Mouse (Mus musculus): ENCODE measurements around the gene Ocrl.
A peak's percentile ranks its signal among the peaks of the same experiment; 100 is the strongest.

Gene Ocrl

DNA sequence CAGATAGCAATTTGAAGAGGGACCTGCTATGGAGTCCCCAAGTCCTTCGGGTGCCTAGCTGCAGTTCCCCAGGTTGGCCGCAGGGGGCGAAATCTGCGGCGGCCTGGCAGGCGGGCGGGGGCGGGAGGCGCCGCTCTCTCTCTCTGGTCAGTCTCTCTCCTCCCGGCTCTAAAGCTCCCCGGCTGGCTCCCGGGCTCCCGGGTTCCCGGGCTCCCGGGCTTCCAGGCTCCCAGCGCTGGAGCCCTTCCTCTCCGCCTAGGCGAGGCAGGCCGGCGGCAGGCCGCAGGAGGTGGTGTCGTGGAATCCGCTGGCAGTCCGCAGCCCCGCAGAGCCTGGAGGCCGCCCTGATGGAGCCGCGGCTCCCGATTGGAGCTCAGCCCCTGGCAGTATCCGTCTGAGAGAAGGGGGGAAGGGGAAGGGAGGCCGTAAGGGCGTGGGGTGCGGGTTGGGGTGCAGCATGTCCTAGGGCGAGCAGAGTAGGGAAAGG, at the start of gene Ocrl:
Gene Ocrl (plus strand): TSS at position 82 of the 487 bp plus-strand sequence.
- peak; percentile 44 for DNase-seq

- no peak for DNase-seq
These were observed 32.1 kb upstream of the Ocrl start for GRCm38 (mm10) chrX:47880052-47880451.

DNA sequence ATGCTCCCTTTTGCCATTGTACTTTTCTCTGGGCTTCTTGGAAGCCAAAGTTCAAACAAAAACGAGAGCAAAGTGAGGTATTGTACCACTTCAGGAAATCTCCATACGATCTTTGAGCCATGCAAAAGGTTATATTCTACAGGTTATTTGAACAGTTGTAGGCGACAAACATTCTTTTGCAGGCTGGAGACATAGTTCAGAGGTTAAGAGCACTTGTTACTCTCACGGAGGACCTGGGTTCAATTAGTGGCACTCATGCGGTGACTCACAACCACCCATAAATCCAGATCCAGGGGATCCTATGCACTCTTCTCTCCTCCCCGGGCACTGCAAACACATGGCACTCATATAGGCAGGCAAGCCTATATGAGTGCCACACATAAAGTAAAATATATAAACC, 29.4 kb upstream of the Ocrl start:
- no peak for DNase-seq

- no peak for DNase-seq
These were observed 24.8 kb upstream of the Ocrl start for GRCm38 (mm10) chrX:47887401-47887800.

- DNase-seq = no peak
These were observed 20.8 kb upstream of the Ocrl start for GRCm38 (mm10) chrX:47891243-47891906.

GRCm38 (mm10) chrX:47891907-47892430, 20.2 kb upstream of the Ocrl start:
- peak; percentile 9 for DNase-seq

DNA sequence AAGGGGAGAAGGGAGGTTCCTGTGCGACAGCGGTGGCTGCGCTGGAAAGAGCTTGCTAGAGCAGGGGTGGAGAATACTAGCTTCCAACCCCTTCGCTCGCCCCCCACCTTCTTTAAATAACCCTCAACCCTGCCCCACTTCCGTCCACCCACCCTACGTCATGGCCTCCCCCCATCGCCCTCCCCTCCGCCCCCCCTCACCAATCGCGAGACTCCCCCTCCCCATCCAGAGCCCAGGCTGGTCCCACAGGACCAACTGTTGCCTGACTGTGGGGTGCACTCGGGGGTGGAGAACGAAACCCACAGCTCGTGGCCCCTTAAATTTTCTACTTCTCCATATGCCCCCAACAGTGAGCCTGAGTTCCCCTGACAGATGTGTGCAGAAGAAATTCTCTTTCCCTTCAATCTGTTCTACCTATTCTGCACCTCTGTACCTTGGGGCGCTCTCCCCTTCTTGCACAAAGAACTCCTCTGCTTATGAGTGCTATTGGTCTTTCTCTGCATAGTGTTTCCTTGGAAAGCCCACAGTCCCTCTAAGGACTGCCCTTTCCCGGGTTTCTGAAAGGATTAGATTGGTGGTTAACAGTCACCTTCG, 19.7 kb upstream of the Ocrl start, which contains the start of gene Smarca1:
Gene Smarca1 (minus strand): TSS at position 544 of the 594 bp plus-strand sequence.
- no peak for DNase-seq

- no peak for DNase-seq
These were observed 836 bp downstream of the Ocrl start for GRCm38 (mm10) chrX:47912904-47913542.

DNA sequence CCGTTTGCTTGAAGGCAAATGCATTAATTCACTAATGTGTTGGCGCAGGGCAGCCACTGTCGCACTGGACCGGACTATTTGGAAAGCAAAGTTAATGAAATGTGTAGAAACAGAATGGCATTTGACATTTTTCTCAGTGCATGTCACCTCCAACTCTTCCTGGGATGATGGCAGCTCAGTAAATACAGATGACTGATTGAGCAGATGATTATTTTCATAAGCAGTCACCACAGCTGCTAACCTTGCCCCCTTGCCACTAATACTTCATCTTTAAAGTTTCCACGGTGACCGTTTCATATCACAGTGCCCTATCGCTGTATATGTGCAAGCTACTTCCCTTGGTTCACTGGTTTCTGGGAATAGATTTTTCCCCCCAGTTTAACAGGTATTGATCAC, 1.4 kb downstream of the Ocrl start:
- no peak for DNase-seq

GRCm38 (mm10) chrX:47916831-47917230, 4.6 kb downstream of the Ocrl start:
- no peak for DNase-seq

DNA sequence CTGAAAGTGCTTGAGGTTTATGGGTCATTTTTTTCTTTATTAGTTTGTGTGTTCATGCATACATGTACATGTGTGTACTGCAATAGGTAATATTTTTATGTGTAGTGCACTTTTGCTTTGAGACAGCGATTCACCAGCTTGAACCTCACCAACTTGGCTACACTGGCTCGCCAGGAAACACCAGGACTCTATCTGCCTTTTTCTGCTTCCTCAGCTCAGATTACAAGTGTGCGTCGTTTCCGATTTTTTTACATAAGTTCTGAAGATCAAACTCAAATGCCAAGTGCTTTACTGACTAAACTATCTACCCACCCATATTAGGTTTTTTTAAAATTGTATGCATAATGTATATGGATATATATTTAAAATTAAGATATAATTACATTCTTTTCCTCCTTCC, 8.4 kb downstream of the Ocrl start:
- no peak for DNase-seq

DNA sequence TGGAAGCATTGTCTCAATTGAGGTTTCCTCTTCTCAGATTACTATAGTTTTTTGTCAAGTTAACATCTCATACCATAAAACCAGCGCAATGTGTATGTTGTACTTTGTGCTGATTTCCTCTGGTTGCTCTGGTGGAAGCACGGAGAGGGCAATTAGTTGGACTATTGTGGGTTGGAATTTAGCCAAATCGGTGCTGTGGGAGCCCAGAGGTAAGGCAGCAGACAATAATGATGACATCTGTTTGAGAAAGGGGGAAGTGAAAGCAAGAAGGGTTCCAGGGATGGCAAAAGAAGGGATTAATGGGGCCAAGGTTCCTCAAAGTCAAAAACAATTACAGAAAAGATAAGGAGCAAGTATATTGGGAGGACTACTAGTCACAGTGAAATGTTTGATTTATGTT, 15.8 kb downstream of the Ocrl start:
- no peak for DNase-seq

- no peak for DNase-seq
These were observed 18.3 kb downstream of the Ocrl start for GRCm38 (mm10) chrX:47930449-47930848.

- no peak for DNase-seq
These were observed 22.2 kb downstream of the Ocrl start for GRCm38 (mm10) chrX:47934352-47934751.

DNA sequence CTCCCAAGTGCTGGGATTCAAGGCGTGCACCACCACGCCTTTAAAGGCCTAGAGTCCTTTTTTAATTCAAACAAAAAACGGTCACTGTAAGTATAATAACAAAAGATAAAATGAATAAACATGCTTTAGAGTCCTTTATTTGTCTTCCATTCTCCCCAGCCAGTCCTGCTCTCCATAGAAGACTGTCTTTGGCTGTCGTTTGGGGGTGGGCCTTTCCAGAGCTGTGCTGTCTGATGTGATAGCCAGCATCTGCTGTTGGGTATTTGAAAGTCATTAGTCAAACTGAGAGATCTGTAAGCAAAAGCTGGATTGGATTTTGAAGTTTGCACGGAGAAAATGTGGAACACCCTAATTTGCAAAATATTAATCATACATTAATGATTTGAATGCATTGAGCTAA, 24.7 kb downstream of the Ocrl start:
- no peak for DNase-seq

- no peak for DNase-seq
These were observed 25.6 kb downstream of the Ocrl start for GRCm38 (mm10) chrX:47937740-47938139.

DNA sequence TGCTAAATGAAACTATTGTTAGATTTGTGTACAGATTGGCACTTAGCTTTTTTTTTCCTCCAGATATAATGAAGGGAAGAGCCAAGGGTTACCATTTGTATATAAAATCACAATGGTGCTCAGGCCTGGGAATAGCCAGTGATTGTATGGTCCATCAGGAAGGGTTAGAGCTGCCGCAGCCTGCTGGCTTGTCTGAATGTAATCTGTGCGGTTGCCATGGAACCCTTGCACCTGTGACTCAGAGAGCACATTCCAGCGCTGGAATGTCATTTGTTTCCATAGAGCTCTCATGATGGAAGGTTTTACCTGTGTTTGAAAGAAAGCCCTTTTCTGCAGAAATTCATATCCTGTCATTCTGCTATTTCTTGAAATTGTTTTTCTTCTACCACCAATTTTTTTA, 37.5 kb downstream of the Ocrl start:
- DNase-seq = no peak

- peak; percentile 28 for DNase-seq
These were observed 50.4 kb downstream of the Ocrl start for GRCm38 (mm10) chrX:47962579-47962978.

DNA sequence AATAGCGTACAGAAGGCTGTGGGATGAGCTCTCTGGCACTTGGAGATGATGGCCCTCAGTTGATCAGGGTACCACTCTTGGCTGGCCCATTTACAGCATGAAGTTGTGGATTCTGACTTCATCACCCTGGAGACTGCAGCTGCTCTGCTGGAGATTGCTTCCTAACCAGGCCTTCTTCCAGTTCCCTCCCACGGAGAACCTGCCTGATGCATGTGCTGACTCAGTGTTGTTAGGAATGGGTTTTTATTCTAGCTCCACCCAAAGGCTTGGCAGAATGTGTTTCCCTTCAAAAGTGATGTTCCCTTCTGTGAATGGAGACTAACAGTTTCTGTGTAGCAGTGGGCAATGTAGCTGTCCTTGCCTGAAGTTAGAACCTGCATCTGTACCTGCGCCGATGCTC, 58.2 kb downstream of the Ocrl start:
- DNase-seq = peak; percentile 80

DNA sequence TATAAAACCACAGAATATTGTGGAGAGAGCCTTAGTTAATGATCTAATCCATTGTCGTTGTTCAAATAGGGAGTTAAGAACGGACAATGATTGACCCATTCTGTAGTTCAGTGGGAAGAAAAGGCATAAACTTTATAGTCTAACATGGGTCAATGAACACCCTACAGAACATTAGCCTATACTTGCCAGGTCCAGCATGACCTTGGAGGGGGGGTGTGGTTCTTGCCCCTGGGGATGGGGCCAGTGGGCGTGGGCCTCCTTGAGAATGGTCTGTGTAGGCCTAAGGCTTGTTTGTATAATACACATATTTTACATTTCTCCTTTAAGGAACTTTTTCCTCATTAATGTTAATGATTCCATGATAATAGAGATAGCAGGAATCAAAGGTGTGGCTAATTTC, 58.7 kb downstream of the Ocrl start:
- no peak for DNase-seq

GRCm38 (mm10) chrX:47971366-47972128, 59.4 kb downstream of the Ocrl start:
- no peak for DNase-seq

GRCm38 (mm10) chrX:47976551-47976950, 64.4 kb downstream of the Ocrl start:
- DNase-seq = peak; percentile 19

DNA sequence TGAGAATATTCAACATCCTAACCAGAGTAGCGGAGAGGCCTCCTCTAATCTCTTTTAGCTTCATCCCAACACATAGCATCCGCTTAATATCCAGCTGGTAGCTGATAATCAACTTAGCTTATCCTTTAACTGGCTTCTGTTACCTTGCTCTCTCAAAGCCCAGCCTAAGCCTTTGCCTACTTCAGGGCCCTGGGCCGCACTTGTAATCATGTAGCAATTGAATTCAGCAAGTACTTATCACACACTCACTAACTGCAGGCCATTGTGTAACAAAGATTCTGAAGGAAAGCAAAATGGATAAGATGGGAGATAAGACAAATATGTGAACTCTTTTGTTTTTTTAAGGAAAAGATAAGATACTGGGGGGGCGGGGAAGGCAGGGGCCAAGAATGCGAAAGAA, 64.9 kb downstream of the Ocrl start:
- no peak for DNase-seq

Data from layer of hippocampus, adult 9-11 months (tissue).